Mouse (Mus musculus) ES-E14 (cell line): Measurements from ENCODE around the gene Acot7.

ENCODE experiments used
- CHD2 ChIP-seq: IDR thresholded peaks from 2 replicates; pipeline ENCODE4 v1.6.1; 2014; ENCODE audit warnings: mild to moderate bottlenecking, low read depth, low read length, inconsistent platforms
- HCFC1 ChIP-seq: IDR thresholded peaks from 2 replicates; pipeline ENCODE4 v1.6.1; 2012; ENCODE audit warnings: low read length, inconsistent platforms, borderline replicate concordance; ENCODE audit not compliant: insufficient read depth
- MAFK ChIP-seq: IDR thresholded peaks from 2 replicates; pipeline ENCODE4 v1.6.1; 2014; ENCODE audit warnings: mild to moderate bottlenecking, low read depth, low read length, inconsistent platforms; ENCODE audit not compliant: insufficient read depth
- ZC3H11A ChIP-seq: IDR thresholded peaks from 2 replicates; pipeline ENCODE4 v1.6.1; 2012; ENCODE audit warnings: low read depth, mild to moderate bottlenecking, inconsistent platforms, low read length, borderline replicate concordance
- ZNF384 ChIP-seq: IDR thresholded peaks from 2 replicates; pipeline ENCODE4 v1.6.1; 2012; ENCODE audit warnings: low read depth, low read length, inconsistent platforms

DNA sequence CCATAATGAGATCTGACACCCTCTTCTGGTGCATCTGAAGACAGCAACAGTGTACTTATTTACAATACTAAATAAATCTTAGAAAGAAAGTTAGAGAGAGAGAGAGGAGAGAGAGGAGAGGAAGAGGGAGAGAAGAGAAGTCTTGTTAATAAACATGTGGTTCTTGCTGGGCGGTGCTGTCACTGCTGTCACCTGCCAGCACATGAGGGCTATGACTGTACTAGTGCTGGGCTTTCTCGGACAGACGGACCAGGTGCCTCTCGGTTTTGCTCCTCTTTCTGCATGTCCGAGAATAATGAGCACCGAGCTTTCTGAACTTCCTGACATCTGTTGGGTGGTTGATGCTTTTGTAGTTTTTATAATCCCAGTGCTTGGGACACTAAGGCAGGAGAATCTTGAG lies 72.7 kb downstream of the Acot7 start:
- TF ChIP-seq ZNF384 (no peak), ZC3H11A (no peak), HCFC1 (no peak), CHD2 (no peak), MAFK (no peak)
